ENCODE assay signal across 15 mouse cellular contexts in the genomic region with DNA sequence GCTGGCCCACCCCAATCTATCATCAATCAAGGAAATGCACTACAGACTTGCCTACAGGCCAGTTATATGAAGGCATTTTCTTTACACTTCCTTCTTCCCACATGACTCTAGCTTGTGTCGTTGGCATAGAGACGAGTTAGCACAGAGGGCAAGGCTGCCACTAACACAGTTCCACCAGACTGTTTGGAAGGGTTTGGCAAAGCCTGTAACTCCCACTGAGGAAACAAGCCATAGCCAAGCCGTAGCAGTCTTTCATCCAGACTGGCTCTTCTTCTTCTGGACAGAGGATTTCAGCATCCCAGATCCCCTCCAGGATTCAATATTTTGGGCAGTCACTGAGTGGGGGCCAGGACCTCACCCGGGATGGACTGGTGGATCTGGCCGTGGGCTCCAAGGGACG. TPM values are rescaled to one million over a fixed set of nuclear protein-coding genes. Genes with fewer than 3 reads are reported as not detected.
DNase-seq lines count a peak whose midpoint lies in the region.
"Had no signal": no experiment of that assay in that cellular context is flagged by ENCODE, and none has a peak within 500 bp of the region (broad histone marks: within the 10 kb centered on the region; RNA-seq: fewer than 3 reads in every experiment).

No protein-coding gene starts in this region.

- DNase-seq in cerebellum, adult 18-20 months, result peak; percentile 5 to 24
- DNase-seq in cerebellum, postnatal 4 days (ENCODE audit: low spot score in 2 of 2), result no peak
- DNase-seq in testis, postnatal 10 days (ENCODE audit: low spot score), result peak; percentile 24
- no peak for DNase-seq in testis, postnatal 14 days (ENCODE audit: low spot score)
- peak; percentile 87 for DNase-seq in cerebellum, postnatal 10 days
- no peak for DNase-seq in gastrocnemius, postnatal 10 days
- no peak for DNase-seq in urinary bladder, adult 18-20 months (ENCODE audit: low spot score in 2 of 2)
- DNase-seq: adrenal gland, adult 2 months; adrenal gland, postnatal 25 days; gastrocnemius, postnatal 14 days; heart, adult 2 months; heart, postnatal 14 days; kidney, adult 11 months had no signal

RNA-seq across cellular contexts. Expression of a gene that starts 10.3 kb away (rescaled TPM):
- under 1 TPM; 0.09 to 0.18 TPM for total RNA-seq in gastrocnemius, postnatal 10 days (2021)

RNA-seq across cellular contexts. Expression of a gene that starts 14.6 kb away (rescaled TPM):
- under 1 TPM in 1 of 2 experiments, not detected in 1; 0.09 TPM for total RNA-seq in gastrocnemius, postnatal 10 days (2021)
- total RNA-seq: adrenal gland, postnatal 25 days; CH12.LX; gastrocnemius, postnatal 14 days; hindbrain, postnatal 0 days had no signal

Comparison
In these comparisons a context has a peak if more than half of its experiments do, and no peak if none do; other contexts are left out.
1. DNase-seq: peak in cerebellum, adult 18-20 months (2 of 2), testis, postnatal 10 days (single experiment) and cerebellum, postnatal 10 days (2 of 2); none in cerebellum, postnatal 4 days (0 of 2), testis, postnatal 14 days (single experiment), gastrocnemius, postnatal 10 days (single experiment) and urinary bladder, adult 18-20 months (0 of 2).